Mouse (Mus musculus): ENCODE data around the gene B430306N03Rik. TPM values are rescaled to one million over a fixed set of nuclear protein-coding genes. Genes with fewer than 3 reads are reported as not detected.
"Not testable (repeated sequence)": the region's sequence is repeated elsewhere in the genome, so short reads cannot be mapped to it uniquely, and the experiment has no call there.

The B430306N03Rik gene
- polyA plus RNA-seq, 1 experiment from 2014 or later = not detected

- WGBS = 72% methylated on average over 4 of the region's 4 CpGs
- no peak for ATAC-seq (ENCODE audit: low FRiP score)
- Histone ChIP-seq H3K27me3 (no peaks in the 10 kb centered on the region), H3K4me3 (no peak overlapping the region), H3K36me3 (no peaks in the 10 kb centered on the region), H3K27ac (no peak overlapping the region), H3K9ac (no peak overlapping the region), H3K9me3 (replicated peaks) (no peaks in the 10 kb centered on the region), H3K4me2 (replicated peaks) (no peak overlapping the region), H3K4me1 (no peaks in the 10 kb centered on the region)
These were observed 30.9 kb downstream of the B430306N03Rik start for GRCm38 (mm10) chr17:48346834-48347233.

GRCm38 (mm10) chr17:48347287-48347686 lies 31.3 kb downstream of the B430306N03Rik start:
- no peak overlapping the region for H3K4me2 ChIP-seq (replicated peaks)
- H3K9me3 ChIP-seq (replicated peaks) = no peaks in the 10 kb centered on the region
- H3K27ac ChIP-seq = no peak overlapping the region
- no peaks in the 10 kb centered on the region for H3K36me3 ChIP-seq
- H3K4me1 ChIP-seq = no peaks in the 10 kb centered on the region
- 73% methylated on average over 2 of the region's 2 CpGs for WGBS
- no peak overlapping the region for H3K9ac ChIP-seq
- ATAC-seq (ENCODE audit: low FRiP score) = no peak
- no peaks in the 10 kb centered on the region for H3K27me3 ChIP-seq
- no peak overlapping the region for H3K4me3 ChIP-seq

GRCm38 (mm10) chr17:48350681-48351193 lies 34.8 kb downstream of the B430306N03Rik start:
- 71% methylated on average over 5 of the region's 5 CpGs for WGBS
- H3K36me3 ChIP-seq = no peaks in the 10 kb centered on the region

GRCm38 (mm10) chr17:48352976-48353375 lies 37.0 kb downstream of the B430306N03Rik start:
- not testable (repeated sequence) for H3K4me3 ChIP-seq; H3K9me3 ChIP-seq (replicated peaks); H3K4me1 ChIP-seq; H3K27ac ChIP-seq; H3K27me3 ChIP-seq; H3K9ac ChIP-seq; H3K4me2 ChIP-seq (replicated peaks); H3K36me3 ChIP-seq; ATAC-seq (ENCODE audit: low FRiP score)
- 65% methylated on average over 7 of the region's 7 CpGs for WGBS

More at GRCm38 (mm10) chr17:48350681-48351193, 34.8 kb downstream of the B430306N03Rik start:
- H3K27ac ChIP-seq = no peak overlapping the region
- no peak overlapping the region for H3K4me3 ChIP-seq
- no peak for ATAC-seq (ENCODE audit: low FRiP score)
- H3K4me1 ChIP-seq = no peaks in the 10 kb centered on the region
- no peak overlapping the region for H3K9ac ChIP-seq
- no peaks in the 10 kb centered on the region; the same call in 1 of the 2 replicates for H3K27me3 ChIP-seq
- H3K9me3 ChIP-seq (replicated peaks) = no peaks in the 10 kb centered on the region
- H3K4me2 ChIP-seq (replicated peaks) = no peak overlapping the region

GRCm38 (mm10) chr17:48355822-48356221 lies 39.9 kb downstream of the B430306N03Rik start:
- Histone ChIP-seq H3K4me2 (replicated peaks) (no peak overlapping the region), H3K9ac (no peak overlapping the region), H3K27ac (no peak overlapping the region), H3K4me1 (no peaks in the 10 kb centered on the region), H3K27me3 (no peaks in the 10 kb centered on the region; the same call in 1 of the 2 replicates), H3K9me3 (replicated peaks) (no peaks in the 10 kb centered on the region), H3K4me3 (no peak overlapping the region), H3K36me3 (no peaks in the 10 kb centered on the region)
- 91% methylated on average over 3 of the region's 3 CpGs for WGBS
- ATAC-seq (ENCODE audit: low FRiP score) = no peak

GRCm38 (mm10) chr17:48357892-48358291 lies 42.0 kb downstream of the B430306N03Rik start:
- Histone ChIP-seq H3K27ac (no peak overlapping the region), H3K4me2 (replicated peaks) (no peak overlapping the region), H3K4me1 (no peaks in the 10 kb centered on the region), H3K27me3 (no peaks in the 10 kb centered on the region; the same call in 1 of the 2 replicates), H3K36me3 (no peaks in the 10 kb centered on the region), H3K9me3 (replicated peaks) (no peaks in the 10 kb centered on the region), H3K9ac (no peak overlapping the region), H3K4me3 (no peak overlapping the region)
- WGBS = 58% methylated on average over 2 of the region's 2 CpGs
- no peak for ATAC-seq (ENCODE audit: low FRiP score)

GRCm38 (mm10) chr17:48359616-48360015 lies 43.7 kb downstream of the B430306N03Rik start, which contains the start of gene Treml1:
Gene Treml1 (plus strand): TSS chr17:48359916.
- H3K36me3 ChIP-seq = no peaks in the 10 kb centered on the region
- WGBS = 82% methylated on average over 7 of the region's 7 CpGs
- no peak within 1 kb of the TSS for H3K4me2 ChIP-seq (replicated peaks)
- H3K4me3 ChIP-seq = no peak within 1 kb of the TSS
- ATAC-seq (ENCODE audit: low FRiP score) = no peak
- H3K27ac ChIP-seq = no peak within 1 kb of the TSS
- no peaks in the 10 kb centered on the region for H3K9me3 ChIP-seq (replicated peaks)
- no peaks in the 10 kb centered on the region for H3K4me1 ChIP-seq
- H3K27me3 ChIP-seq = no peaks in the 10 kb centered on the region
- no peak within 1 kb of the TSS for H3K9ac ChIP-seq

- Histone ChIP-seq H3K9ac (no peak overlapping the region), H3K36me3 (no peaks in the 10 kb centered on the region), H3K4me2 (replicated peaks) (no peak overlapping the region), H3K27ac (no peak overlapping the region), H3K9me3 (replicated peaks) (no peaks in the 10 kb centered on the region), H3K4me1 (no peaks in the 10 kb centered on the region), H3K27me3 (no peaks in the 10 kb centered on the region), H3K4me3 (no peak overlapping the region)
- no peak for ATAC-seq (ENCODE audit: low FRiP score)
- 90% methylated on average over 4 of the region's 4 CpGs for WGBS
These were observed 44.5 kb downstream of the B430306N03Rik start for GRCm38 (mm10) chr17:48360462-48360861.

GRCm38 (mm10) chr17:48362346-48362745 lies 46.4 kb downstream of the B430306N03Rik start:
- H3K36me3 ChIP-seq = no peaks in the 10 kb centered on the region
- no peak overlapping the region for H3K4me2 ChIP-seq (replicated peaks)
- H3K9ac ChIP-seq = no peak overlapping the region
- no peaks in the 10 kb centered on the region for H3K4me1 ChIP-seq
- H3K27ac ChIP-seq = no peak overlapping the region
- H3K4me3 ChIP-seq = no peak overlapping the region
- H3K27me3 ChIP-seq = no peaks in the 10 kb centered on the region
- no peak for ATAC-seq (ENCODE audit: low FRiP score)
- no peaks in the 10 kb centered on the region for H3K9me3 ChIP-seq (replicated peaks)
- 85% methylated on average over 3 of the region's 3 CpGs for WGBS

GRCm38 (mm10) chr17:48362966-48363365 lies 47.0 kb downstream of the B430306N03Rik start:
- Histone ChIP-seq H3K4me1 (no peaks in the 10 kb centered on the region), H3K4me2 (replicated peaks) (no peak overlapping the region)
- WGBS = 89% methylated on average over 8 of the region's 8 CpGs

GRCm38 (mm10) chr17:48363421-48363965 lies 47.6 kb downstream of the B430306N03Rik start:
- Histone ChIP-seq H3K27ac (no peak overlapping the region), H3K27me3 (no peaks in the 10 kb centered on the region), H3K4me1 (no peaks in the 10 kb centered on the region), H3K36me3 (no peaks in the 10 kb centered on the region), H3K9ac (no peak overlapping the region), H3K4me3 (no peak overlapping the region), H3K9me3 (replicated peaks) (no peaks in the 10 kb centered on the region), H3K4me2 (replicated peaks) (no peak overlapping the region)
- no peak for ATAC-seq (ENCODE audit: low FRiP score)
- WGBS = 78% methylated on average over 6 of the region's 6 CpGs

More at GRCm38 (mm10) chr17:48362966-48363365, 47.0 kb downstream of the B430306N03Rik start:
- Histone ChIP-seq H3K27me3 (no peaks in the 10 kb centered on the region), H3K4me3 (no peak overlapping the region), H3K27ac (no peak overlapping the region), H3K9ac (no peak overlapping the region), H3K36me3 (no peaks in the 10 kb centered on the region), H3K9me3 (replicated peaks) (no peaks in the 10 kb centered on the region)
- ATAC-seq (ENCODE audit: low FRiP score) = no peak

GRCm38 (mm10) chr17:48365511-48366155 lies 49.7 kb downstream of the B430306N03Rik start:
- ATAC-seq (ENCODE audit: low FRiP score) = no peak
- WGBS = 69% methylated on average over 9 of the region's 9 CpGs
- no peak overlapping the region for H3K27ac ChIP-seq

GRCm38 (mm10) chr17:48366806-48367205 lies 50.9 kb downstream of the B430306N03Rik start:
- Histone ChIP-seq H3K27me3 (no peaks in the 10 kb centered on the region), H3K27ac (no peak overlapping the region), H3K4me1 (no peaks in the 10 kb centered on the region), H3K9me3 (replicated peaks) (no peaks in the 10 kb centered on the region), H3K4me2 (replicated peaks) (no peak overlapping the region), H3K9ac (no peak overlapping the region), H3K4me3 (no peak overlapping the region), H3K36me3 (no peaks in the 10 kb centered on the region)
- no peak for ATAC-seq (ENCODE audit: low FRiP score)
- WGBS = 83% methylated on average over 5 of the region's 5 CpGs

More at GRCm38 (mm10) chr17:48365511-48366155, 49.7 kb downstream of the B430306N03Rik start:
- Histone ChIP-seq H3K4me3 (no peak overlapping the region), H3K4me1 (no peaks in the 10 kb centered on the region), H3K9ac (no peak overlapping the region), H3K9me3 (replicated peaks) (no peaks in the 10 kb centered on the region), H3K27me3 (no peaks in the 10 kb centered on the region), H3K36me3 (no peaks in the 10 kb centered on the region), H3K4me2 (replicated peaks) (no peak overlapping the region)
